Mouse (Mus musculus) layer of hippocampus, postnatal 25 days (tissue): Measurements from ENCODE around the gene Rbpms2. TPM values are rescaled to one million over a fixed set of nuclear protein-coding genes. Genes with fewer than 3 reads are reported as not detected.
"Not testable (repeated sequence)": the region's sequence is repeated elsewhere in the genome, so short reads cannot be mapped to it uniquely, and the experiment has no call there.

Source experiments
- DNase-seq, 2 experiments: peaks; one replicate each; pipeline ENCODE4 v3.0.0; 2022; ENCODE audit warnings: mixed read lengths in 2 of 2, low spot score in 1 of 2; ENCODE audit errors: extremely low spot score in 1 of 2
- total RNA-seq, 2 experiments: library from RNA; stranded (reverse); gene quantifications; 2 replicates each; pipeline ENCODE4 v1.2.3; 2021

Rbpms2 gene
- total RNA-seq, 2 experiments from 2014 or later, result 2.8 to 2.9 TPM

- DNase-seq, result no peak
Observed at GRCm38 (mm10) chr9:65684704-65685103, 55.3 kb downstream of the Rbpms2 start.

DNA sequence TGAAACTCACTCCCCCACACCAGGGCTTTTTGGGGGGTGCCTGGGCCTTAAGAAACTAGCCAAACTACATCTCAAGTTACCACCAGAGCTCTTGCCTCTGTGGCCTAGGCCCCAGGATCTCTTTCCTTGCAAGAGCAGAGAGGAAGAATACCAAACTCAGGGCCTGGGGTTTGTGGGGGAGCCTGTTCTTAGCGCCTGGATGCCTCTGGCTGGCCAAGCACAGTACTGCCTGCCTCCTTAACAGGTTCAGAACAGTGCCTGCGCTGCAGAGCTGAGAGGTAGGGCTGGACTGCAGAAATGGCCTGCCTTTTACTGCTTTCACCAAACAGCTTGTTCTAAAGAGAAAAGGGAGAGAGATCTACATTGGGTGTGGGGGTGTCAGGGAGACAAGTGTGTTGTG lies 60.4 kb downstream of the Rbpms2 start:
- not testable (repeated sequence) for DNase-seq

DNA sequence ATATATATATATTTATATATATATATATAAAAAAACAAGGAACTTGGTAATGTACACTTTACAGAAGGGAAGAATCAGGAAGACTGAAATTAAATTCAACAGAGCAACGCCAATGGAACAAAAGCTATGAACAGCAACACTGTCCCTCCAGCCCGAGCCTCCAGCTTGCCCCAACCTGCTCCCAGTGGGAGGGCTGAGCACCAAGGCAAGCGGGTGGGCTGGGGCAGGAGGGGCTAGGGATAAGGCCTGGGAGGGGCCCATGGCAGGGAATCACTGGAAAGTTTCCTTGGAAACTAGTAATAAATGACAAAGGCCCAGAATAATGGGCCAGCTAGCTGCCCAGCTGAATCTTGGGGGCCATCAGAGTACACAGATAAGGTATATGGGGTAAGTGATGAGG lies 63.0 kb downstream of the Rbpms2 start:
- DNase-seq, result no peak

GRCm38 (mm10) chr9:65692959-65693603 lies 63.6 kb downstream of the Rbpms2 start:
- DNase-seq, result no peak

DNA sequence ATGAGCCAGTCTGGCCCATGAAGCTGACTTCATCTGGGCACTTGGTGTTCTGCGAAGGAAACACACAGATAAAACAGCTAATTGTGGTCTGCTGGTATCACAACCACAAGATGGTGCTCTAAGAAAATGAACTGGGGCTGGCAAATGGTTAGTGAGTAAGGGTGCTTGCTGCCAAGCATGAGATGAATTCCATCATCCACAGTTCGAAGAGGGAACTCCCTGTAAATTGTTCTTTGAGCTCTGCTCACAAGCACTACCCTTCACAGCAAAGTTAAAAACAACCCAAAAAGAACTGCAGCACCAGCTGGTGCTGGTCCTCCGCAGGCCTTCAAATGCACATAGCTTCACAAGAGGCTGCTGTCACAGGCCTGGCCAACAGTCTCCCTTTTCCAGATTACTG lies 66.2 kb downstream of the Rbpms2 start:
- no peak for DNase-seq

DNA sequence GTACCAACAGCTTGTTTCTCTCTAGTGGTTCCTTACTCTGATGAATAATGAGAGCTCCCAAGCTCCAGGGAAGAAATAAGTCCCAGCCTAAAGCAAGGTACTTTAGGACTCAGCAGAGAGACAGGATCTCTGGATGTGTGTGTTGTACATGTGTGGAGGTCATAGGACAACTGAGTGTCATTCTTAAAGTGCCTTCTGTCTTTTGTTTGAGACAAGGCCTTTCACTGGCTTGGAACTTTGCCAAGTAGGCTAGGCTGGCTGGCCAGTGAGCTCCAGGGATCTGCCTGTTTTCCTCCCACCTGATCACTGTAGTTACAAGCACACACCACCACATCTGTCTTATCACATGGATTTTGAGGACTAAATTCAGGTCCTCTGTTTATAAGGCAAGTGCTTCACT lies 66.9 kb downstream of the Rbpms2 start:
- DNase-seq, result no peak

DNA sequence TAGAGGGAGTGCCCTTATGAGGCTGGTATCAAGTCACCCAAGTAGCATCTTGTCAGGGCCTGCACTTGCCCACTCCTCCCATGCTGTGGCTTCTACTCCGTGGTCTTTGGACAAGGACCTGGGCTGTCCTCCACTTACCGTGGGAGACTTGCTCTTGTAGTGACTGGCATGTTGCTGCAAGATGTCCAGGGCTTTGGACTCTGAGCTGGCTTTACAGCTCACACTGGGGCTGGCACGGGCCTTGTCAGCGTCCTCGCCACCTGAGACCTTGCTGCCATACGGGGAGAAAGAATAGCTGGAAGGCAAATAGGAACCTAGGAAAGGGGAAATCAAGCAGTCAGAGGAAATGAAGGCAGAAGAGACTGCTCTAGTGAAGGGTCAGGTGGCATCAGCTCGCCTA lies 67.9 kb downstream of the Rbpms2 start:
- no peak for DNase-seq

DNA sequence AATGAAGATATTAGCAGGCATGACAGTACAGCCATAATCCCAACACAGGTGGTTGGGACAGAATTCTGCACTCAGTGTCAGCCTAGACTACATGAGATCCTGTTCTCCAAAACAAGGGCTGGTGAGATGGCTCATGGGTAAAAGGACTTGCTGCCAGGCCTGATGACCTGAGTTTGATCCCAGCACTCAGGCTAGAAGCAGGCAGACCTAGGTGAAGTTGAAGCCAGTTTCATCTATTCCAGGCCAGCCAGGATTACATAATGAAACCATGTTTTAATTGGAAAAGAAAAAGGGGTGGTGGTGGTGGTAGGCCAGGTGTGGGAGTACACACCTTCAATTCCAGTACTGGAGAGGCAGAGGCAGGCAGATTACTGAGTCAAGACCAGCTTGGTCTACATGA lies 68.5 kb downstream of the Rbpms2 start:
- no peak for DNase-seq

DNA sequence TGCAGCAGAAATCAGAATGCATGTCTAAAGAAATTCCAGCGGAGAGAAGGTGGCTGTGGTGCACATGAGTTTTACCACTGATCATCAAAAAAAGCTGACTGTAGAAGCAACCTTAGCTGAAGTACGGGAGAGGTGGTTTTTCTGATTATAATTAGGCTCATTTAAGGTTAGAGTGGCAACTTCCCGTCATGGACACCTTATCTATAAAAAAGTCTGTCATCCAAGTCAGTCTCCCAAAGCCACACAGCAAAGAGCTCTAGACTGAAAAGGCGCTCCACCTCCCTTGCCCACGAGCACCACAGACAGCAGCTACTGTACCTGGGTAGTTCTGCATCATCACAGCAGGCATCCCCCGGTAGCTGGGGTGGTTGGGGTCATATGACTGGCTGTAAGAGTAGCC lies 71.1 kb downstream of the Rbpms2 start:
- no peak for DNase-seq

GRCm38 (mm10) chr9:65702286-65702685 lies 72.8 kb downstream of the Rbpms2 start:
- no peak for DNase-seq

DNA sequence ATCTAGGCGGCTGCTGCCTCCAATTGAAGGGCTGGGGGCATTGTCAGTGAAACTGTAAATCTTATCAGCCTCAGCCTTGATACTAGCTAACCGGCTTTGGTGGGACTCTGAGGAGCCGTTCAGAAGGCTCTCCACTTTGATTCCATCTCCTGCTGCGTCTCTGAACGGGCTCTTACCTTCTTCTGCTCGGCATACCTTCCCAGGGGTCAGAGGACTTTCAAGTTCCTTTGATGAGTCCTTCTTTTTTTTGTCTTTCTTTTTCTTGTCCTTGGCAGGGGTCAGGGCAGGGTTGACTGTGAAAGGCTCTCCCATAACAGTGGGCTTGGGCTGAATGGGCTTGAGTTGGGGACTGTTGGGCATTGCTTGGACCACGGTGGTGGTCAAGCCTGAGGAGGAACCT lies 73.8 kb downstream of the Rbpms2 start:
- no peak for DNase-seq

- DNase-seq, result no peak
Observed at GRCm38 (mm10) chr9:65703926-65704595, 74.6 kb downstream of the Rbpms2 start.

Other genes with a start within 250 kb of the Rbpms2 start
- gene Kbtbd13, start 238.0 kb upstream of the Rbpms2 start, total RNA-seq, result under 1 TPM; 0.17 to 0.40 TPM
- 1 to 10 TPM; 3.0 to 4.3 TPM for gene Rasl12, start 231.1 kb upstream of the Rbpms2 start, total RNA-seq
- gene Slc51b, start 206.7 kb upstream of the Rbpms2 start, total RNA-seq, result not detected
- gene Mtfmt, start 193.9 kb upstream of the Rbpms2 start, total RNA-seq, result 10 to 100 TPM; 15.5 to 20.3 TPM
- 10 to 100 TPM; 29.6 to 39.8 TPM for gene Spg21, start 168.7 kb upstream of the Rbpms2 start, total RNA-seq
- gene Ankdd1a, start 109.5 kb upstream of the Rbpms2 start, total RNA-seq, result 1 to 10 TPM; 3.3 to 3.8 TPM
- gene Plekho2, start 49.6 kb upstream of the Rbpms2 start, total RNA-seq, result 10 to 100 TPM; 11.3 to 13.7 TPM
- under 1 TPM; 0.07 to 0.19 TPM for gene Pif1, start 42.5 kb upstream of the Rbpms2 start, total RNA-seq
- 100 to 1,000 TPM; 199 to 217 TPM for gene Oaz2, start 38.4 kb downstream of the Rbpms2 start, total RNA-seq
- gene Zfp609, start 197.9 kb downstream of the Rbpms2 start, total RNA-seq, result 10 to 100 TPM; 42.9 to 54.3 TPM